Mouse (Mus musculus) small intestine, adult 2 months (tissue): ENCODE data around the gene Actn1.

Source experiments
- CTCF ChIP-seq: fragments of 200-500 bp; IDR thresholded peaks from 2 replicates; pipeline ENCODE4 v1.5.1; 2012; ENCODE audit warnings: low read depth, mild to moderate bottlenecking, control low read depth, inconsistent platforms, low read length, moderate library complexity, mixed read lengths; ENCODE audit not compliant: insufficient replicate concordance, insufficient read length; ENCODE audit errors: extremely low read depth
- POLR2A ChIP-seq: fragments of 200-500 bp; IDR thresholded peaks from 2 replicates; pipeline ENCODE4 v1.6.1; 2012; ENCODE audit warnings: low read depth, mild to moderate bottlenecking, control low read depth, inconsistent platforms, low read length, moderate library complexity

DNA sequence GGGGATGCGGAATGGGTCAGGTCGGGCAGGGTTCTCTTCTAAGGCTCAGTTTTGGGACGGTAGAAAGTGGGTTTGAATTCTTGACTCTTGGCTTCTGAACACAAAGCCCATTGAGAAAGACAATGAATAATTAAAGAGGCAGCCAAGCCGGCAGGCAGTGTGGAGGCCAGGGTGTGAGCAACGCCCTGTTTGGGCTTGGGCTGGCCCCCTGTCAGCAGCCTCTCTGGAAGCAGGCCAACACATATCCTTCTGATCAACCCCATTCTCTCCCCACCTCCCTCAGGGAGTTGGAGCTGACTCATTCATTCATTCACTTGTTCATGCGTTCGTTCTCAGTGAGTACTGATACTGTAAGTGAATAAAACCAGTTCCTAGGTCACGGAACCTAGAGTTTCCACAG is 36.7 kb downstream of the Actn1 start:
- TF ChIP-seq POLR2A = no peak
- no peak for TF ChIP-seq CTCF
